Mouse (Mus musculus) cerebellum, postnatal 14 days (tissue): ENCODE results near the gene Col8a2.

Experiments
- DNase-seq, 2 experiments: peaks; one replicate each; pipeline ENCODE4 v3.0.0; 2021; ENCODE audit warnings: mixed read lengths in 2 of 2

The Col8a2 gene

GRCm38 (mm10) chr4:126343451-126343850 lies 56.9 kb downstream of the Col8a2 start:
- DNase-seq = no peak

GRCm38 (mm10) chr4:126360069-126360468 lies 73.5 kb downstream of the Col8a2 start:
- no peak for DNase-seq
